8 mouse cellular contexts compared by ENCODE assay signal in genomic region chr3:152783792-152784191, GRCm38 (mm10).
DNase-seq lines count a peak whose midpoint lies in the region; ATAC-seq and TF ChIP-seq lines count a peak whose summit lies in the region.

No protein-coding gene starts in this region.

- TF ChIP-seq CTCF in small intestine, adult 2 months (IDR thresholded peaks at IDR 0.05; ENCODE audit: extremely low read depth, insufficient read length, insufficient replicate concordance, low read depth, low read length), result peak; percentile 78; the same call in 1 of the 2 replicates

- H3K4me1 ChIP-seq in forebrain, embryonic 13.5 days, result no peaks in the 10 kb centered on the region
- 0 out of 2 replicates have a peak, but pooled peaks cover 2% of the 10 kb centered on the region for H3K4me1 ChIP-seq in hindbrain, embryonic 13.5 days (replicated peaks)
- no peaks in the 10 kb centered on the region for H3K4me1 ChIP-seq in small intestine, adult 2 months (ENCODE audit: control insufficient read depth, insufficient read depth, insufficient read length, low read length)

- intact Hi-C loops in heart, postnatal 25 days (cut with DNase I), result loop anchor here (2.0 to 10.0 kb wide), 5 partner anchors 171 to 1023 kb away; no protein-coding TSS in a partner anchor
- intact Hi-C loops in left cerebral cortex, postnatal 10 days (cut with DNase I), result no loop called here

- H3K27me3 ChIP-seq in forebrain, embryonic 13.5 days, result no peaks in the 10 kb centered on the region
- H3K27me3 ChIP-seq in hindbrain, embryonic 13.5 days, result no peaks in the 10 kb centered on the region
- no peaks in the 10 kb centered on the region for H3K27me3 ChIP-seq in small intestine, adult 2 months (ENCODE audit: control insufficient read depth, insufficient read depth, low read length)

- peak; percentile 84 for ATAC-seq in forebrain, embryonic 13.5 days
- ATAC-seq in hindbrain, embryonic 13.5 days (ENCODE audit: low FRiP score), result peak; percentile 82

- 21% methylated on average over 7 of the region's 7 CpGs for WGBS in forebrain, embryonic 13.5 days
- WGBS in hindbrain, embryonic 13.5 days, result 16% methylated on average over 7 of the region's 7 CpGs
- WGBS in small intestine, adult 2 months, result 42% methylated on average over 7 of the region's 7 CpGs

- H3K27ac ChIP-seq in forebrain, embryonic 13.5 days, result no peak overlapping the region
- no peak overlapping the region for H3K27ac ChIP-seq in hindbrain, embryonic 13.5 days
- no peak overlapping the region for H3K27ac ChIP-seq in small intestine, adult 2 months (ENCODE audit: insufficient read depth, low read depth, low read length)

- no peak overlapping the region for H3K9ac ChIP-seq in forebrain, embryonic 13.5 days
- no peak overlapping the region for H3K9ac ChIP-seq in hindbrain, embryonic 13.5 days

- no peak overlapping the region for H3K4me3 ChIP-seq in forebrain, embryonic 13.5 days
- no peak overlapping the region for H3K4me3 ChIP-seq in hindbrain, embryonic 13.5 days
- H3K4me3 ChIP-seq in small intestine, adult 2 months (ENCODE audit: low read depth, low read length), result no peak overlapping the region

- H3K9me3 ChIP-seq in forebrain, embryonic 13.5 days (replicated peaks), result no peaks in the 10 kb centered on the region
- no peaks in the 10 kb centered on the region for H3K9me3 ChIP-seq in hindbrain, embryonic 13.5 days

- H3K4me2 ChIP-seq in forebrain, embryonic 13.5 days, result no peak overlapping the region
- H3K4me2 ChIP-seq in hindbrain, embryonic 13.5 days, result no peak overlapping the region

- peaks cover 8% of the 10 kb centered on the region; the same call in 1 of the 2 replicates for H3K36me3 ChIP-seq in forebrain, embryonic 13.5 days (ENCODE audit: poor library complexity, severe bottlenecking)
- peaks cover 13% of the 10 kb centered on the region for H3K36me3 ChIP-seq in hindbrain, embryonic 13.5 days
- H3K36me3 ChIP-seq in small intestine, adult 2 months (ENCODE audit: control insufficient read depth, insufficient read depth, low read length), result 0 out of 2 replicates have a peak, but pooled peaks cover 2% of the 10 kb centered on the region

- TF ChIP-seq POLR2A in small intestine, adult 2 months (IDR thresholded peaks at IDR 0.05; ENCODE audit: low read depth, low read length), result no peak

- DNase-seq in heart, adult 18-20 months, result peak; percentile 43 to 83
- DNase-seq in heart, postnatal 25 days (ENCODE audit: low spot score), result no peak
- peak; percentile 36 for DNase-seq in c-Kit-negative CD71-positive TER-119-positive erythroid progenitor cells, embryonic 14.5 days (ENCODE audit: low read depth, low spot score)
- peak; percentile 45 to 78 for DNase-seq in left cerebral cortex, postnatal 10 days (ENCODE audit: extremely low spot score in 1 of 2, low spot score in 2 of 2)
- DNase-seq in mesoderm, embryonic 11.5 days (ENCODE audit: low read depth, low spot score), result peak; percentile 80
